Mouse (Mus musculus): ENCODE data around the gene Tspan13. TPM values are rescaled to one million over a fixed set of nuclear protein-coding genes. Genes with fewer than 3 reads are reported as not detected.

Tspan13 gene
- polyA plus RNA-seq, 1 experiment: 23.7 TPM

DNA sequence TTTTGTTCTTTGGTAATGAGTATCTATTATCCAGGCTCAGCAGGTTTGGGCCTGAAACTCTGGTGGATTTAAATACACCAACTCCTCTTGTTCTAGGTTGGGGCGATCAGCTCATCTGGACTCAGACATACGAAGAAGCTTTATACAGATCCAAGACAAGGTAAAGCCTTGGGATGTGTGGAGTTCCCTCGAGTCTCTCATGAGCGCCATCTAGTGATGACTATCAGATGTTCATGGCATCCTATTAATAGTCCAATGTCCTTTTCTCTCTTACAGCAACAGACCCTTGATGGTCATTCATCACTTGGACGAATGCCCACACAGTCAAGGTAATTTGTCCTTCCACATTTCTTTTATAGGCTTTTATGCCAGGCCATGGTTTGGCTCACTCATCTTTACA lies 46.5 kb downstream of the Tspan13 start:
- H3K4me3 ChIP-seq (ENCODE audit: insufficient read depth, low read depth, low read length): no peak overlapping the region
- no peaks in the 10 kb centered on the region for H3K36me3 ChIP-seq (ENCODE audit: control insufficient read depth, insufficient read depth, low read length)
- H3K27ac ChIP-seq (ENCODE audit: insufficient read depth, low read depth, low read length): no peak overlapping the region
- DNase-seq: peak; percentile 55
- H3K27me3 ChIP-seq (replicated peaks; ENCODE audit: control insufficient read depth, insufficient read depth, low read length): no peaks in the 10 kb centered on the region
- no peak for TF ChIP-seq POLR2A (IDR thresholded peaks at IDR 0.05; ENCODE audit: low read depth, low read length)
- peak; percentile 33; the same call in 1 of the 2 replicates for TF ChIP-seq CTCF (conservative IDR thresholded peaks at IDR 0.05; ENCODE audit: insufficient read depth, insufficient read length, low read depth, low read length)
- WGBS: 27% methylated on average over 5 of the region's 5 CpGs
- no peaks in the 10 kb centered on the region; the same call in 1 of the 2 replicates for H3K4me1 ChIP-seq (ENCODE audit: control insufficient read depth, insufficient read depth, low read length)

GRCm38 (mm10) chr12:35994098-35994497 lies 48.2 kb downstream of the Tspan13 start:
- Histone ChIP-seq H3K27me3 (replicated peaks; ENCODE audit: control insufficient read depth, insufficient read depth, low read length) (no peaks in the 10 kb centered on the region), H3K4me1 (ENCODE audit: control insufficient read depth, insufficient read depth, low read length) (no peaks in the 10 kb centered on the region), H3K4me3 (ENCODE audit: insufficient read depth, low read depth, low read length) (no peak overlapping the region), H3K27ac (ENCODE audit: insufficient read depth, low read depth, low read length) (no peak overlapping the region), H3K36me3 (ENCODE audit: control insufficient read depth, insufficient read depth, low read length) (no peaks in the 10 kb centered on the region)
- no peak for DNase-seq
- no peak for TF ChIP-seq CTCF (conservative IDR thresholded peaks at IDR 0.05; ENCODE audit: insufficient read depth, insufficient read length, low read depth, low read length)
- no peak for TF ChIP-seq POLR2A (IDR thresholded peaks at IDR 0.05; ENCODE audit: low read depth, low read length)

DNA sequence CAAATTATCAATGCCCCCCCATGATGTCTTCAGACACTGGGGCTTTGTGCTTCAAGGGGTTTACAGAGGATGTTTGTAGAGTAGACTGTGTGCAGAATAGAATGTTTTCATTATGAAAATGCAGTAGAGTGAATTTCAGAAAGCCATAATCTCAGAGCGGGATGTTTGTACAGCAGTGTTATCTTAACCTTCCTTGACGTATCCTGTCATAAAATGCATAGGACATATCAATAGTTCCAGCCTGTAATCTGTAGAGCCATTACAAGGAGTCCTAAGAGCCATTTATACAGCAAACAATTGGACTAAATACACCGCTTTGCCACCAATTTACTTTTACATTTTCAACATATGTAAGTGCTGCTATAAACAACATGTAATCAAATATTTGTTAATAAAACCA lies 48.7 kb downstream of the Tspan13 start:
- TF ChIP-seq CTCF (conservative IDR thresholded peaks at IDR 0.05; ENCODE audit: insufficient read depth, insufficient read length, low read depth, low read length) (no peak), POLR2A (IDR thresholded peaks at IDR 0.05; ENCODE audit: low read depth, low read length) (no peak)
- WGBS: 87% methylated on average over 3 of the region's 3 CpGs

GRCm38 (mm10) chr12:35992711-35993110 lies 49.6 kb downstream of the Tspan13 start, which contains the start of gene Agr2:
Gene Agr2 (plus strand): TSS chr12:35992907.
- TF ChIP-seq CTCF (conservative IDR thresholded peaks at IDR 0.05; ENCODE audit: insufficient read depth, insufficient read length, low read depth, low read length): no peak
- TF ChIP-seq POLR2A (IDR thresholded peaks at IDR 0.05; ENCODE audit: low read depth, low read length): no peak
- Histone ChIP-seq H3K36me3 (ENCODE audit: control insufficient read depth, insufficient read depth, low read length) (no peaks in the 10 kb centered on the region), H3K4me3 (ENCODE audit: insufficient read depth, low read depth, low read length) (no peak within 1 kb of the TSS), H3K27ac (ENCODE audit: insufficient read depth, low read depth, low read length) (no peak within 1 kb of the TSS), H3K27me3 (replicated peaks; ENCODE audit: control insufficient read depth, insufficient read depth, low read length) (no peaks in the 10 kb centered on the region), H3K4me1 (ENCODE audit: control insufficient read depth, insufficient read depth, low read length) (no peaks in the 10 kb centered on the region)
- DNase-seq: no peak
- WGBS: 41% methylated on average over 9 of the region's 9 CpGs

More for the DNA sequence above, 48.7 kb downstream of the Tspan13 start:
- H3K4me3 ChIP-seq (ENCODE audit: insufficient read depth, low read depth, low read length): no peak overlapping the region
- no peaks in the 10 kb centered on the region for H3K4me1 ChIP-seq (ENCODE audit: control insufficient read depth, insufficient read depth, low read length)
- no peak for DNase-seq
- no peak overlapping the region for H3K27ac ChIP-seq (ENCODE audit: insufficient read depth, low read depth, low read length)
- H3K27me3 ChIP-seq (replicated peaks; ENCODE audit: control insufficient read depth, insufficient read depth, low read length): no peaks in the 10 kb centered on the region
- H3K36me3 ChIP-seq (ENCODE audit: control insufficient read depth, insufficient read depth, low read length): no peaks in the 10 kb centered on the region

GRCm38 (mm10) chr12:35984743-35985142 lies 57.6 kb downstream of the Tspan13 start:
- H3K27me3 ChIP-seq (replicated peaks; ENCODE audit: control insufficient read depth, insufficient read depth, low read length): no peaks in the 10 kb centered on the region

DNA sequence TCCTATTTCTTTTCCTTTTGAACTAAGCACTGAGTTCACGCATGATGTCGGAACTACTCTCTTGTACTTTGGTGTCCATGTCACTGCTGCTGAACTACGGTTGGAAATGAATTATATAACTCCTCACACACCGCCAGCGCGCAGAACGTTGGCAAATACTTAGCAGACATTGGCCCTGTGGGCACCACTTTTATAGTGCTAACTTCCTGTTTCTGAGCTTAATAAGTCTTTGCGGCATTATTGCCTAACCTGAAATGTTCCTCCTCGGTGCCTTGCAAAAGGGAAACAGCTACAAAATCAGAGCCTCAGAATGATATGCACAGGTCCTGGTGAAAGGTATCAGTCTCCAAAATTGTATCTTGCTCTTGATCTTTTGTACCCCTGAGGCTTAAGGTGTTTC lies 58.8 kb downstream of the Tspan13 start:
- H3K4me3 ChIP-seq (ENCODE audit: insufficient read depth, low read depth, low read length): no peak overlapping the region
- WGBS: 90% methylated on average over 9 of the region's 9 CpGs
- DNase-seq: no peak
- no peak overlapping the region for H3K27ac ChIP-seq (ENCODE audit: insufficient read depth, low read depth, low read length)
- no peaks in the 10 kb centered on the region for H3K4me1 ChIP-seq (ENCODE audit: control insufficient read depth, insufficient read depth, low read length)
- no peaks in the 10 kb centered on the region for H3K36me3 ChIP-seq (ENCODE audit: control insufficient read depth, insufficient read depth, low read length)
- TF ChIP-seq CTCF (conservative IDR thresholded peaks at IDR 0.05; ENCODE audit: insufficient read depth, insufficient read length, low read depth, low read length) (no peak), POLR2A (IDR thresholded peaks at IDR 0.05; ENCODE audit: low read depth, low read length) (no peak)
- H3K27me3 ChIP-seq (replicated peaks; ENCODE audit: control insufficient read depth, insufficient read depth, low read length): no peaks in the 10 kb centered on the region

More at GRCm38 (mm10) chr12:35984743-35985142, 57.6 kb downstream of the Tspan13 start:
- WGBS: 96% methylated on average over 5 of the region's 5 CpGs
- Histone ChIP-seq H3K27ac (ENCODE audit: insufficient read depth, low read depth, low read length) (no peak overlapping the region), H3K36me3 (ENCODE audit: control insufficient read depth, insufficient read depth, low read length) (no peaks in the 10 kb centered on the region), H3K4me1 (ENCODE audit: control insufficient read depth, insufficient read depth, low read length) (no peaks in the 10 kb centered on the region), H3K4me3 (ENCODE audit: insufficient read depth, low read depth, low read length) (no peak overlapping the region)
- no peak for DNase-seq
- no peak for TF ChIP-seq CTCF (conservative IDR thresholded peaks at IDR 0.05; ENCODE audit: insufficient read depth, insufficient read length, low read depth, low read length)
- no peak for TF ChIP-seq POLR2A (IDR thresholded peaks at IDR 0.05; ENCODE audit: low read depth, low read length)

GRCm38 (mm10) chr12:35981732-35982360 lies 60.5 kb downstream of the Tspan13 start:
- no peaks in the 10 kb centered on the region for H3K4me1 ChIP-seq (ENCODE audit: control insufficient read depth, insufficient read depth, low read length)
- WGBS: 54% methylated on average over 6 of the region's 6 CpGs
- no peaks in the 10 kb centered on the region for H3K27me3 ChIP-seq (replicated peaks; ENCODE audit: control insufficient read depth, insufficient read depth, low read length)
- TF ChIP-seq CTCF (conservative IDR thresholded peaks at IDR 0.05; ENCODE audit: insufficient read depth, insufficient read length, low read depth, low read length): no peak
- TF ChIP-seq POLR2A (IDR thresholded peaks at IDR 0.05; ENCODE audit: low read depth, low read length): no peak
- peak; percentile 52 for DNase-seq
- no peak overlapping the region for H3K4me3 ChIP-seq (ENCODE audit: insufficient read depth, low read depth, low read length)
- no peaks in the 10 kb centered on the region for H3K36me3 ChIP-seq (ENCODE audit: control insufficient read depth, insufficient read depth, low read length)
- no peak overlapping the region for H3K27ac ChIP-seq (ENCODE audit: insufficient read depth, low read depth, low read length)
